Comparison of ENCODE assay signal across 12 mouse cellular contexts in genomic region chr1:45090841-45091535, GRCm38 (mm10).
A peak's percentile ranks its signal among the peaks of the same experiment; 100 is the strongest.
DNase-seq lines count a peak whose midpoint lies in the region; ATAC-seq lines count a peak whose summit lies in the region.
"Had no signal": no experiment of that assay in that cellular context is flagged by ENCODE, and none has a peak within 500 bp of the region (broad histone marks: within the 10 kb centered on the region; RNA-seq: fewer than 3 reads in every experiment).

No protein-coding gene starts in this region.

- peak; percentile 26; the same call in 1 of the 2 replicates for ATAC-seq in heart, embryonic 11.5 days (replicated peaks; ENCODE audit: insufficient number of reproducible peaks, low FRiP score, low TSS enrichment)
- ATAC-seq in heart, embryonic 12.5 days (ENCODE audit: insufficient number of reproducible peaks, low FRiP score), result no peak
- ATAC-seq in neural tube, embryonic 11.5 days (ENCODE audit: insufficient read depth, low FRiP score, low TSS enrichment), result peak; percentile 41; the same call in 1 of the 2 replicates
- ATAC-seq: activated CD4-positive, CD25-positive, alpha-beta regulatory T cell, adult 4 months; liver, postnatal 0 days; midbrain, embryonic 13.5 days had no signal

- DNase-seq in kidney, postnatal 14 days, result peak; percentile 34
- DNase-seq in kidney, adult 18-20 months, result no peak
- no peak for DNase-seq in neural tube, embryonic 11.5 days (ENCODE audit: low spot score)
- DNase-seq in neural tube, embryonic 10.5 days (ENCODE audit: extremely low spot score, low spot score), result no peak
- DNase-seq in adipocyte (ENCODE audit: low spot score), result no peak
- DNase-seq: cerebellum, postnatal 10 days; liver, postnatal 0 days had no signal

- no peak overlapping the region for H3K27ac ChIP-seq in heart, embryonic 11.5 days (ENCODE audit: low read depth, low read length)
- no peak overlapping the region; the same call in 1 of the 2 replicates for H3K27ac ChIP-seq in heart, embryonic 12.5 days (ENCODE audit: poor library complexity, severe bottlenecking)
- no peak overlapping the region for H3K27ac ChIP-seq in neural tube, embryonic 11.5 days (ENCODE audit: low read depth, low read length)
- H3K27ac ChIP-seq: heart, embryonic 13.5 days; midbrain, embryonic 13.5 days had no signal

- H3K27me3 ChIP-seq in heart, embryonic 11.5 days (ENCODE audit: control insufficient read depth, insufficient read depth, low read length), result no peaks in the 10 kb centered on the region
- H3K27me3 ChIP-seq in heart, embryonic 12.5 days (replicated peaks), result no peaks in the 10 kb centered on the region
- H3K27me3 ChIP-seq in neural tube, embryonic 11.5 days (ENCODE audit: control insufficient read depth, insufficient read depth, low read length), result no peaks in the 10 kb centered on the region
- H3K27me3 ChIP-seq: heart, embryonic 13.5 days; midbrain, embryonic 13.5 days had no signal

- no peak overlapping the region for H3K4me2 ChIP-seq in heart, embryonic 11.5 days
- H3K4me2 ChIP-seq in heart, embryonic 12.5 days, result no peak overlapping the region
- no peak overlapping the region for H3K4me2 ChIP-seq in neural tube, embryonic 11.5 days (ENCODE audit: low read depth)
- H3K4me2 ChIP-seq: heart, embryonic 13.5 days; midbrain, embryonic 13.5 days had no signal

- H3K9me3 ChIP-seq in heart, embryonic 11.5 days (replicated peaks; ENCODE audit: control insufficient read depth, low read length), result no peaks in the 10 kb centered on the region
- peaks cover 40% of the 10 kb centered on the region for H3K9me3 ChIP-seq in heart, embryonic 12.5 days (replicated peaks)
- H3K9me3 ChIP-seq in neural tube, embryonic 11.5 days (ENCODE audit: control insufficient read depth, low read length), result no peaks in the 10 kb centered on the region
- H3K9me3 ChIP-seq: midbrain, embryonic 13.5 days had no signal

- H3K36me3 ChIP-seq in heart, embryonic 11.5 days (ENCODE audit: control insufficient read depth, insufficient read depth, low read length), result no peaks in the 10 kb centered on the region
- no peaks in the 10 kb centered on the region for H3K36me3 ChIP-seq in heart, embryonic 12.5 days
- H3K36me3 ChIP-seq in neural tube, embryonic 11.5 days (ENCODE audit: control insufficient read depth, insufficient read depth, low read length), result no peaks in the 10 kb centered on the region
- H3K36me3 ChIP-seq: heart, embryonic 13.5 days; midbrain, embryonic 13.5 days had no signal

- H3K9ac ChIP-seq in heart, embryonic 11.5 days (ENCODE audit: low read depth, low read length), result no peak overlapping the region
- H3K9ac ChIP-seq in heart, embryonic 12.5 days, result no peak overlapping the region
- no peak overlapping the region for H3K9ac ChIP-seq in neural tube, embryonic 11.5 days (ENCODE audit: low read length)
- H3K9ac ChIP-seq: heart, embryonic 13.5 days; liver, postnatal 0 days; midbrain, embryonic 13.5 days had no signal

- no peaks in the 10 kb centered on the region for H3K4me1 ChIP-seq in heart, embryonic 11.5 days (ENCODE audit: control insufficient read depth, insufficient read depth, low read length)
- no peaks in the 10 kb centered on the region for H3K4me1 ChIP-seq in heart, embryonic 12.5 days (replicated peaks)
- no peaks in the 10 kb centered on the region for H3K4me1 ChIP-seq in neural tube, embryonic 11.5 days (ENCODE audit: control insufficient read depth, insufficient read depth, low read length)
- H3K4me1 ChIP-seq: heart, embryonic 13.5 days; midbrain, embryonic 13.5 days had no signal

- WGBS in heart, embryonic 11.5 days (ENCODE audit: insufficient replicate concordance), result 78% methylated on average over 10 of the region's 10 CpGs
- 67% methylated on average over 10 of the region's 10 CpGs for WGBS in heart, embryonic 12.5 days
- 86% methylated on average over 10 of the region's 10 CpGs for WGBS in neural tube, embryonic 11.5 days

- no peak overlapping the region for H3K4me3 ChIP-seq in heart, embryonic 11.5 days (ENCODE audit: low read depth, low read length)
- no peak overlapping the region for H3K4me3 ChIP-seq in heart, embryonic 12.5 days
- H3K4me3 ChIP-seq in neural tube, embryonic 11.5 days (ENCODE audit: low read depth, low read length), result no peak overlapping the region
- H3K4me3 ChIP-seq: heart, embryonic 13.5 days; midbrain, embryonic 13.5 days had no signal
